Mouse (Mus musculus): Measurements from ENCODE around the gene Cnnm4.

The Cnnm4 gene

DNA sequence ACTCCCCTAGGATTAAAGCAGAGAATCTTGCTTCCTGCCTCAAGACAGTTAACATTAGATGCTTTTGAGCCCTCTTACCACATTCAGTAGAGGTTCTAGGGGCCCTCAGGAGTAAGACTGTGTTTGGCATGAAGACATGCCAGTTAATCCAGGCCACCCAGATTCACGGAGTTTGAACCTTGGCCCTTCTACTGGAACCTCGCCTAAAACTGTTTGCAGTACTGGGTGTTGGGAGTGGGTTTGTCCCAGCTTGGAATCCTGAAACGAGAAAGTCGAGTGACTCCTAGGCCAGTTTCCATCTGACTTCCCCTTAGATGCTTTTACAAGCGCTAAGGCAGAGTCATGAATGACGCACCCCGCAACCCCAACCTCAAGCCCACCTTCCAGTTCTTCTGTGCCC, 5.0 kb downstream of the Cnnm4 start:
- Histone ChIP-seq H3K27me3 (ENCODE audit: insufficient read depth, low read length) (peaks cover 35% of the 10 kb centered on the region), H3K36me3 (ENCODE audit: insufficient read depth, low read length) (no peaks in the 10 kb centered on the region), H3K4me1 (replicated peaks; ENCODE audit: low read depth, low read length) (peaks cover 7% of the 10 kb centered on the region), H3K9me3 (ENCODE audit: low read length) (no peaks in the 10 kb centered on the region), H3K4me3 (replicated peaks; ENCODE audit: low read length) (no peak overlapping the region)
- no peak for TF ChIP-seq POU5F1 (IDR thresholded peaks at IDR 0.05; ENCODE audit: borderline replicate concordance, low read length)
- no peak for TF ChIP-seq NANOG (IDR thresholded peaks at IDR 0.05; ENCODE audit: borderline replicate concordance, low read length)
- no peak for TF ChIP-seq CTCF (conservative IDR thresholded peaks at IDR 0.05; ENCODE audit: low read length)

DNA sequence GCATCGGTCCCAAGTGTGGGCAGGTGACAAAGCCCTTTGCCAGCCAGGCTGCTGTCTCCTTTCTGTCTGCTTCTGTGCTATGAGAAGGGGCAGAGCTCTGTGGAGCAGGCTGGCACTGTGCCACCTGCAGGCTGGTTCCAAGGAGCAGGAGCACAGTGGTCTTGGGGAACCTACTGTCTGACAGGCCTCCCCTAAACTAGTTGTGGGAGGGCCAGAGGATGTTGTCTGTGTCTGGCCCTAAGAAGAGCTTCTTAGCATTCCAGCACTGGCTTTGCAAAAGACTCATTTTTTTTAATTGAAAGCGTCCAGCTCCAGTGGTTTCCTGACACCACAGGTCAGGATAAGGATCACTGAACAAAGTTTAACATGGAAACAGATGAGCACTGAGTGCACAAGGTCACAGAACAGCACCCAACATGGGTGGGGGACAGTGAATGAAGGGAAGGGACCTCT, 6.9 kb downstream of the Cnnm4 start:
- TF ChIP-seq POU5F1 (IDR thresholded peaks at IDR 0.05; ENCODE audit: borderline replicate concordance, low read length) (no peak), CTCF (conservative IDR thresholded peaks at IDR 0.05; ENCODE audit: low read length) (no peak), NANOG (IDR thresholded peaks at IDR 0.05; ENCODE audit: borderline replicate concordance, low read length) (no peak)
- Histone ChIP-seq H3K4me1 (replicated peaks; ENCODE audit: low read depth, low read length) (0 out of 2 replicates have a peak, but pooled peaks cover 2% of the 10 kb centered on the region), H3K27me3 (ENCODE audit: insufficient read depth, low read length) (peaks cover 16% of the 10 kb centered on the region), H3K36me3 (ENCODE audit: insufficient read depth, low read length) (no peaks in the 10 kb centered on the region), H3K9me3 (ENCODE audit: low read length) (no peaks in the 10 kb centered on the region), H3K4me3 (replicated peaks; ENCODE audit: low read length) (no peak overlapping the region)

DNA sequence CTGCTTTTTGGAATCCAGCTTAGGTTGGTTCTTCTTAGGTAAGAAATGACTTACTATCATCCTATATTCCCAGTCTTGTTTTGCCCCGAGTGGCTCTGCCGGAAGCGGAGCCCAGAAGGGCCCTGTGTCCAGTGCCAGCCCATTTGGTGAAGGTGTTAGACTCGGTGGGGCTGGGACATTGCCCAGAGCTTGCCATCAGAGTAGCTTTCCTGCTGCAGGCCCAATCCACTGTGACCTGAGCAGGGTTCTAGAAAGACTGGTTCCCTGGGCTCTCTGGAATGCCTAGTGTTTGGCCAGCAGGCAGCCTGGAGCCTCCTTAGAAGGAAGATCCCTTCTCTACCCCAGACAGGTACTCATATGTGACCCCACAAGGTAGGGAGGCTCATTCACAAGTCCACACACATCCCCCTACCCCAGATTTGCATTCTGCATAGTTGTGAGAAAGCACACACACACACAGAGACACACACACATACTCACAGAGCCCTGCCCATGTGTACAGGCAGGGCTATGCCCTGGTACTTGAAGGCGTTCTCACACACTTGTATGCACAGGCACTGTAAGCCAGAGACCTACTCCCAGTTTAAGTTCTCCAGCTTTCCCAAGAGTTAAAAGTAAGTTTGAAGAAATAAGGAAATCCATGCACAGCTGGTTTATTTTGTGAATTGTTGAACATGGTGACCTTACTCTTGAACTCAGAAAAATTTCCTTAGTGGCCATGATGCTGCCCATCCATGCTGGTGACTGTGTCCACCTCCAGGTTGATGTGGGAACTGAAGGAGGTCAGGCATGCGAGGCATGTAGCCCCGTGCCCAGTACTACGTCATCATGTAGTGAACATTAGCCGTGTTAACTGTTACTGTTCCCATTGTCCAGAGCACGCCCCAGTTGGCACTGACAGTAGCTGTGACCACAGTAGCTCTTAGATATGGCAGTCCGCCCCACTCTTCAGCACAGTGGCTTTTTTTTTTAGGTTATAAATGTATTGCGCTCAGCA, 8.8 kb downstream of the Cnnm4 start:
- TF ChIP-seq NANOG (IDR thresholded peaks at IDR 0.05; ENCODE audit: borderline replicate concordance, low read length) (no peak), POU5F1 (IDR thresholded peaks at IDR 0.05; ENCODE audit: borderline replicate concordance, low read length) (no peak), CTCF (conservative IDR thresholded peaks at IDR 0.05; ENCODE audit: low read length) (no peak)
- Histone ChIP-seq H3K27me3 (ENCODE audit: insufficient read depth, low read length) (no peaks in the 10 kb centered on the region), H3K4me1 (replicated peaks; ENCODE audit: low read depth, low read length) (peaks cover 9% of the 10 kb centered on the region; the same call in 1 of the 2 replicates), H3K9me3 (ENCODE audit: low read length) (no peaks in the 10 kb centered on the region), H3K36me3 (ENCODE audit: insufficient read depth, low read length) (no peaks in the 10 kb centered on the region), H3K4me3 (replicated peaks; ENCODE audit: low read length) (no peak overlapping the region)

DNA sequence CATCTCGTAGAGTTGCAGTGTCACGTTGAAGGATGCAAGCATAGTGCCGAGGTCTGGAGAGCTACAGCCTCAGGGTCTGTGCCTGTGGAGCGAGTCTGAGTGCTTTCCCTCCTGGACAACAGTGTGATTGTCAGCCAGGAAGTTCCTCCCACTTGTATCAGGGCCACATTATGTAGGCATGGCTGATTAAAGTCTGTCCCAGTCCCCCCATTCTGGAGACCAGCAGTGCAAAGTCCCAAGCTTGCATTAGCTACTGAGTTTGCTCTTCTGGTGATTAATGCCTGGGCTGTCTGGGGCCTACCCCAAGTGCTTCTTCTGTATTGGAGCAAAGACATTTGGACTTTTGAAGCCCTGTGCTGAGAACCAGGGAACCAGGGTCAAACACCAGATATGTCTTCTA, 12.4 kb downstream of the Cnnm4 start:
- Histone ChIP-seq H3K4me1 (replicated peaks; ENCODE audit: low read depth, low read length) (peaks cover 9% of the 10 kb centered on the region; the same call in 1 of the 2 replicates), H3K27me3 (ENCODE audit: insufficient read depth, low read length) (no peaks in the 10 kb centered on the region), H3K9me3 (ENCODE audit: low read length) (no peaks in the 10 kb centered on the region), H3K4me3 (replicated peaks; ENCODE audit: low read length) (no peak overlapping the region), H3K36me3 (ENCODE audit: insufficient read depth, low read length) (no peaks in the 10 kb centered on the region)
- TF ChIP-seq POU5F1 (IDR thresholded peaks at IDR 0.05; ENCODE audit: borderline replicate concordance, low read length), result no peak
- TF ChIP-seq CTCF (conservative IDR thresholded peaks at IDR 0.05; ENCODE audit: low read length), result no peak
- TF ChIP-seq NANOG (IDR thresholded peaks at IDR 0.05; ENCODE audit: borderline replicate concordance, low read length), result no peak

- peaks cover 9% of the 10 kb centered on the region; the same call in 1 of the 2 replicates for H3K4me1 ChIP-seq (replicated peaks; ENCODE audit: low read depth, low read length)
- H3K36me3 ChIP-seq (ENCODE audit: insufficient read depth, low read length), result no peaks in the 10 kb centered on the region
- no peaks in the 10 kb centered on the region for H3K27me3 ChIP-seq (ENCODE audit: insufficient read depth, low read length)
- H3K4me3 ChIP-seq (replicated peaks; ENCODE audit: low read length), result no peak overlapping the region
- no peaks in the 10 kb centered on the region for H3K9me3 ChIP-seq (ENCODE audit: low read length)
- TF ChIP-seq CTCF (conservative IDR thresholded peaks at IDR 0.05; ENCODE audit: low read length) (no peak), NANOG (IDR thresholded peaks at IDR 0.05; ENCODE audit: borderline replicate concordance, low read length) (no peak), POU5F1 (IDR thresholded peaks at IDR 0.05; ENCODE audit: borderline replicate concordance, low read length) (no peak)
Observed at GRCm38 (mm10) chr1:36485080-36485479, 13.7 kb downstream of the Cnnm4 start.

DNA sequence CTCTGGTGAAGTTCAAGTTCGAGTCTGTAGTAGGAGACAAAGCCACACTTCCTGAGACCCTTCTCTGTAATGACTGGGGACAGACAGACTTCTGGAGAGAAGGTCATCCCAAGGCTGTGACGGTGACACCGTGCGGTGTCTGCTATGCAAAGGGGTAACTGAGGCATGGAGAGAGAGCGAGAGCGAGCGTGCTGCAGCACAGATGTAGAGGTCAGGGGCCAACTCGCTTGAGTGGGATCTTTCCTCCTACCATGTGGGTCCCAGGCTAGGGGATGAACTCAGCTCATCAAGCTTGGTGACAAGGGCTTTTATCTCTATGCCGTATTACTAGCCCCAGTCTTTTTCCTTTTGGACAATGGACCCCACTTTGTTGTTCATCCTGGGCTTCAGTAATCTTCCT, 15.7 kb downstream of the Cnnm4 start:
- peaks cover 9% of the 10 kb centered on the region; the same call in 1 of the 2 replicates for H3K4me1 ChIP-seq (replicated peaks; ENCODE audit: low read depth, low read length)
- no peak overlapping the region for H3K4me3 ChIP-seq (replicated peaks; ENCODE audit: low read length)
- H3K36me3 ChIP-seq (ENCODE audit: insufficient read depth, low read length), result no peaks in the 10 kb centered on the region
- TF ChIP-seq CTCF (conservative IDR thresholded peaks at IDR 0.05; ENCODE audit: low read length), result no peak
- H3K9me3 ChIP-seq (ENCODE audit: low read length), result no peaks in the 10 kb centered on the region
- H3K27me3 ChIP-seq (ENCODE audit: insufficient read depth, low read length), result no peaks in the 10 kb centered on the region

DNA sequence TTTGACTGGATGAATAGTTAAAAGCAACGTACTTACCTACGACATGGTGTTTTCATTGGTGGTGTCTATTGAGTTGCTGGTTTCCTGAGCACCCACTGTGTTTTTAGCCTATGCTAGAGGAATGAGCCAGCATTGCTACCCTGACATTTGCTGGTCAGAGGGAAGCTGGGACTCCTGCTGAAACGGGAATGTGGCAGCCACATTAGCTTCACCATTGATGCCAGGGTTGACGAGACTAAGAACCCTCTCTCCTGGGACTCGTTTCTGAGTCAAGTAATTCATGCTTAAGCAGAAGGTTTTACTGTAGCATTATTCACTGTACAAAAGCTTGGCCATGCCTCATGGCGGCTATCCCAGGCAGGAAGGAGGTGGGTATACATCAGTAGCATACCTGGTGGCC, 18.2 kb downstream of the Cnnm4 start:
- H3K4me1 ChIP-seq (replicated peaks; ENCODE audit: low read depth, low read length), result peaks cover 6% of the 10 kb centered on the region
- TF ChIP-seq POU5F1 (IDR thresholded peaks at IDR 0.05; ENCODE audit: borderline replicate concordance, low read length) (no peak), NANOG (IDR thresholded peaks at IDR 0.05; ENCODE audit: borderline replicate concordance, low read length) (no peak), CTCF (conservative IDR thresholded peaks at IDR 0.05; ENCODE audit: low read length) (no peak)
- H3K27me3 ChIP-seq (ENCODE audit: insufficient read depth, low read length), result no peaks in the 10 kb centered on the region
- H3K9me3 ChIP-seq (ENCODE audit: low read length), result no peaks in the 10 kb centered on the region
- no peak overlapping the region for H3K4me3 ChIP-seq (replicated peaks; ENCODE audit: low read length)
- H3K36me3 ChIP-seq (ENCODE audit: insufficient read depth, low read length), result no peaks in the 10 kb centered on the region

DNA sequence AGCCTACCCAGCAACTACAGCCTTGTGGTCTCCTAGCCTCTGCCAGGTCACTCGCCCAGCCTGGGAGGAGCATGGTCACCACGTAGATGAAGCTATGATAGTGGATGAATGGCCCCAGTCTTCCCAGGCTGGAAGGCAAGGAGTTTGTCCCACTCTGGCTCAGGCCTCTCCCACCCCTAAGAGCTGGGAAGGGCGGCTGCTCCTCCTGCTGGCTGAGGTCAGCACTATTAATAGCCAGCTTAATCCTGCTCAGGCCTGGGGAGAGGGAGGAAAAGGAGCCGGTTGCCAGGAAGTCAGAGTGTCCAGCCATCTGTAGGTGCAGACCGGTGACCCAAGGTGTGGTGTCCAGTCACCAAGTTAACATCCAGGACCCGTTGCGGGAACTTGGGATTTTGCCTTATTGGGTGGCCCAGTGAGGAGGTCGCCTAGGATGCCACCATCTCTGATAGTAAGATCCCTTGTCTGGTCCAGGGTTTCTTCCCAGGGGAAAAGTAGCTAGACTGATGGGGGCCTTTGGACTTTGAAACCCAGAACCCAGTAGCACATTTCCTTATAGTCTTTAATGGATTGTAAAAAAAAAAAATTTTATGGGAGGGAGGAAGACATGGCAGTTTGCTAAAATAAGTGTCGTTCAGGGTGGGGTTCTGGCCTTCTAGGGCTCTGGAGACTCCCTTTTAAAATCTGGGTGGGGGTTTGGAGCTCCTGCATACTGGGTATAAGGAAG, 21.2 kb downstream of the Cnnm4 start:
- peaks cover 10% of the 10 kb centered on the region for H3K4me1 ChIP-seq (replicated peaks; ENCODE audit: low read depth, low read length)
- H3K9me3 ChIP-seq (ENCODE audit: low read length), result no peaks in the 10 kb centered on the region
- no peak for TF ChIP-seq POU5F1 (IDR thresholded peaks at IDR 0.05; ENCODE audit: borderline replicate concordance, low read length)
- TF ChIP-seq NANOG (IDR thresholded peaks at IDR 0.05; ENCODE audit: borderline replicate concordance, low read length), result no peak
- no peak; the same call in none of the 2 replicates for TF ChIP-seq CTCF (conservative IDR thresholded peaks at IDR 0.05; ENCODE audit: low read length)
- H3K4me3 ChIP-seq (replicated peaks; ENCODE audit: low read length), result no peak overlapping the region
- no peaks in the 10 kb centered on the region for H3K27me3 ChIP-seq (ENCODE audit: insufficient read depth, low read length)
- H3K36me3 ChIP-seq (ENCODE audit: insufficient read depth, low read length), result no peaks in the 10 kb centered on the region

Measured in E14TG2a.4 (cell line).